Mouse (Mus musculus): ENCODE results near the gene Cd300a. TPM values are rescaled to one million over a fixed set of nuclear protein-coding genes. Genes with fewer than 3 reads are reported as not detected.

Cd300a gene
- polyA plus RNA-seq, 1 experiment from 2014 or later: 6.2 TPM

DNA sequence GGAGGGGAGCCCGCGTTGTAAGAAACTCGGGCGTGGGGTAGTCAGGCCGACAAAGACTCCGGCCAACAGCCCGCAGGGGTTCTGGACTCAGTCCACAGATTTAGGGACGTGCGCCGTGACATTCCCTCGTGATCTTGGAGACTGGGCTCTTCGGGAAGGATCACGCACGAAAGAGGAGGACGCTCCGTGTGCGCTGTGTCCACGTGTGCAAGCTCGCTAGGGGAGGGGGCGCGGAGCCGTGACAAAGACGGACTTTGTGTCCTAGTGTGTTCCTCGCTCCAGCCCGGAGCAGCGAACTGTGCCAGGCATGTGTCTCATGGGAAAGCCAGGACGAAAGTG is 38.6 kb upstream of the Cd300a start:
- Histone ChIP-seq H3K9ac (ENCODE audit: low read depth, low read length) (peak overlapping the region; percentile 63), H3K27me3 (ENCODE audit: control insufficient read depth, insufficient read depth, low read depth, low read length) (peaks cover 45% of the 10 kb centered on the region), H3K4me1 (ENCODE audit: control insufficient read depth, low read depth, low read length) (peaks cover 3% of the 10 kb centered on the region), H3K4me2 (ENCODE audit: low read depth, low read length) (peak overlapping the region; percentile 64), H3K9me3 (replicated peaks; ENCODE audit: control insufficient read depth, low read length) (no peaks in the 10 kb centered on the region), H3K36me3 (ENCODE audit: control insufficient read depth, insufficient read depth) (no peaks in the 10 kb centered on the region), H3K4me3 (ENCODE audit: low read depth, low read length) (peak overlapping the region; percentile 60), H3K27ac (ENCODE audit: low read length) (peak overlapping the region; percentile 83)
- ATAC-seq (ENCODE audit: low read depth): peak; percentile 42
- WGBS (ENCODE audit: insufficient replicate concordance): 1% methylated on average over 27 of the region's 27 CpGs

DNA sequence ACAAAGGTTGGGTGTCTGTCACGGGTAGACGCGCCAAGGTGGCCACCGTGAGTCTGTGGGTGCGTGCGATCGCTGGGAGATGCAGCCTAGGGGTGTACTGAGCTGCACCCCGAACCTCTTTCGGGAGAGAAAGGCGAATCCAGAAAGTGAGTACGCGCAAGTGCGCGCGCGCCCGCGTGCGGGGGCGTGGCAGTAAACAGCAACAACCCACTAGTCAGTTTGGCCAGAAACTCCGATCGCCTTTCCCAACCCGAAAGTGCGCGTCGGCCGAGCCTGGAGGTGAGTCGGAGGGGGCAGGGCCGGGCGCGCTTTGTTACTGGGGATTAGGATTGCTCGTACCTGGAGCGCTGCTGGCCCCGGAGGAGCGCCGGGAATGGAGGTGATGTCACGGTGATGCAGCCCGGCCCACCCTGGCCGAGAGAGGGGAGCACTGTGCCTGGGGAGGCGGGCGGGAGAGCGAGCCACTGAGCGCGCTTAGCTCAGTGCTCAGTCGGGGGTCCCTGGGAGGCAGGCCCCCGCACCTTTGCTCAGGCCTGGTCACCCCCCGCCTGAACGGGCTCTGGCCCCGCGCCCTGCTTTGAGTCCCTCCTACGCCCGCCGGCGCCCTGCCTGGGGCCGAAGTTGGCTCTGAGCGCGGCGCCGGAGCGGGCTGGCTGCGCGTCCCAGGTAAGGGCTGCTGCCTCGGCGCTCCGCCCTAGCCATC is 38.1 kb upstream of the Cd300a start:
- peak overlapping the region; percentile 83 for H3K27ac ChIP-seq (ENCODE audit: low read length)
- under 1% methylated on average over 63 of the region's 65 CpGs for WGBS (ENCODE audit: insufficient replicate concordance)
- peaks cover 3% of the 10 kb centered on the region for H3K4me1 ChIP-seq (ENCODE audit: control insufficient read depth, low read depth, low read length)
- no peaks in the 10 kb centered on the region for H3K9me3 ChIP-seq (replicated peaks; ENCODE audit: control insufficient read depth, low read length)
- no peaks in the 10 kb centered on the region for H3K36me3 ChIP-seq (ENCODE audit: control insufficient read depth, insufficient read depth)
- H3K4me2 ChIP-seq (ENCODE audit: low read depth, low read length): peak overlapping the region; percentile 64
- peak overlapping the region; percentile 63 for H3K9ac ChIP-seq (ENCODE audit: low read depth, low read length)
- peaks cover 45% of the 10 kb centered on the region for H3K27me3 ChIP-seq (ENCODE audit: control insufficient read depth, insufficient read depth, low read depth, low read length)
- peak overlapping the region; percentile 60 for H3K4me3 ChIP-seq (ENCODE audit: low read depth, low read length)
- ATAC-seq (ENCODE audit: low read depth): peak; percentile 58

DNA sequence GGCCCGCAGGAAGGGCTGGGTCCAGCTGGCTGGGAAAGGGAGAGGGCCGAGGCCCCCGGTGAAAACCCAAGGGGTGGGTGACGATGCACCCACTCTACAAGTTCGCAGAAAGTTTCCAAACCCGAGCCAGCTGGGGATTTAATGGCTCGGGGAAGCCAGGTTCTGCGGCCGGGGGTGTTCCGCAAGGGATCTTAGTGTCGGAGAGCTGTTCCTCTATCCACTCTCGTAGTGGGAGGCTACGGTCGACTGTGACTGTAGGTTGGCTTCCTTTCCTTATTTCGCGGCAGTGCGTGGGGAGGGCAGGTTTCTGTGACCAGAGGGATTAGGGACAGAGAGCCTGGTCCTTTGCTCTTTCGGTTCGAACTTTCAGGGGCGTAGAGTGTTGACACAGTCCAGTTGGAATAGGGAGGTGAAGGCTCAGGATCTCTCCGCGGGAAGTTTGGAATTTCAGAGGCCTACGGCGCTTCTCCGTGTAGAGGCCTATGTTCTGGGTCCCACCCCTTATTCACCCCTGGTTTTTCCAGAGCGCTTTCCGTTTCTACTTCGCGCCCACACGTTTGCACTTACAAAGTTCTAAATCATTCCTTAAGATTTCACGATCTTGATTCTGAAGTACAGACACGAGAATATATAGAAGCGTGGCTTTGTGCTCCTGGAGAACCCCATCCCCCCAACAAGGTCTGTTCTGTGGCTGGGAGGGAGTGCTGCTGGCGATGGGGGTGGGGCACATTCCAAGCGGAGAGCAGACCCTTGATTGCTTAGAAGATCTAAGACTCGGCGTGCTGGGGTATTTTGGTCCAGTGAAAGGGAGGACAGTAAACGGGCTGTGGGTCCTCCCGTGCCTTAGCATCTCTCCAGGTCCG is 37.3 kb upstream of the Cd300a start:
- Histone ChIP-seq H3K27me3 (ENCODE audit: control insufficient read depth, insufficient read depth, low read depth, low read length) (peaks cover 45% of the 10 kb centered on the region), H3K4me1 (ENCODE audit: control insufficient read depth, low read depth, low read length) (peaks cover 3% of the 10 kb centered on the region), H3K36me3 (ENCODE audit: control insufficient read depth, insufficient read depth) (no peaks in the 10 kb centered on the region), H3K4me3 (ENCODE audit: low read depth, low read length) (peak overlapping the region; percentile 60), H3K27ac (ENCODE audit: low read length) (peak overlapping the region; percentile 83), H3K4me2 (ENCODE audit: low read depth, low read length) (peak overlapping the region; percentile 64), H3K9ac (ENCODE audit: low read depth, low read length) (peak overlapping the region; percentile 63), H3K9me3 (replicated peaks; ENCODE audit: control insufficient read depth, low read length) (no peaks in the 10 kb centered on the region)
- no peak for ATAC-seq (ENCODE audit: low read depth)
- 2% methylated on average over 40 of the region's 40 CpGs for WGBS (ENCODE audit: insufficient replicate concordance)

DNA sequence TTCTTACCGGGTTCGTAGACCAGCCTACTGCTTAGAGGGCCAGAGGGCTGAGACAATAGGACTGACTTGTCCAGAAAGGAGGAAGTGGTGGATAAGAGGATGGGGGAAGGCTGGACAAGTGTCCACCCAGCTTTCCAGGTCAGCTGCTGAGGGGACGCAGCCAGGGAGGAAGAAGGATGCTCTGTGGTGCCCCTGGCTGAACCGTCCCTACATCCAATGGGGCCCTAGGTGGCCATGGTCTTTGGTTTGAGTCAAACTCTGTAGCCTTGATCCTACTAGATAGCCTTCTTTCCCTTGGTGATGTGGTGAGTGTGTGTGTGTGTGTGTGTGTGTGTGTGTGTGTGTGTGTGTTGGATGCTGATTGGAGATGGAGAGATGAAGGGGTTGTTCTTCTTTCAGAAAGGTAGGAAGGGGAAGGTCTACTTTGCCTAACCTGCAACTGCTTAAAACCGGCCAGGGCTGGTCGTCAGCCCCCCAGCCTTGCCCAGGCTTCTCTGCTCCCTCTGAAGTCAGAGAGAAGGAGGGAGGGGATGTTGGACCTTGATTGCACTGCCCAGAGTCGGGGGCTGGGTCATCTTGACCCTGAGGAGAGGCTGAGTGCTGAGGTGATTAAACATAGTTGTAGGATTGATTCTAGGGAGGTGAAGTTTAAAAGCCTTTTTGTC is 36.5 kb upstream of the Cd300a start:
- ATAC-seq (ENCODE audit: low read depth): no peak
- Histone ChIP-seq H3K9ac (ENCODE audit: low read depth, low read length) (peak overlapping the region; percentile 28; the same call in 1 of the 2 replicates), H3K27ac (ENCODE audit: low read length) (no peak overlapping the region), H3K4me1 (ENCODE audit: control insufficient read depth, low read depth, low read length) (peaks cover 3% of the 10 kb centered on the region), H3K9me3 (replicated peaks; ENCODE audit: control insufficient read depth, low read length) (no peaks in the 10 kb centered on the region), H3K36me3 (ENCODE audit: control insufficient read depth, insufficient read depth) (no peaks in the 10 kb centered on the region), H3K27me3 (ENCODE audit: control insufficient read depth, insufficient read depth, low read depth, low read length) (peaks cover 45% of the 10 kb centered on the region), H3K4me2 (ENCODE audit: low read depth, low read length) (peak overlapping the region; percentile 64), H3K4me3 (ENCODE audit: low read depth, low read length) (peak overlapping the region; percentile 60)
- WGBS (ENCODE audit: insufficient replicate concordance): 18% methylated on average over 7 of the region's 7 CpGs

DNA sequence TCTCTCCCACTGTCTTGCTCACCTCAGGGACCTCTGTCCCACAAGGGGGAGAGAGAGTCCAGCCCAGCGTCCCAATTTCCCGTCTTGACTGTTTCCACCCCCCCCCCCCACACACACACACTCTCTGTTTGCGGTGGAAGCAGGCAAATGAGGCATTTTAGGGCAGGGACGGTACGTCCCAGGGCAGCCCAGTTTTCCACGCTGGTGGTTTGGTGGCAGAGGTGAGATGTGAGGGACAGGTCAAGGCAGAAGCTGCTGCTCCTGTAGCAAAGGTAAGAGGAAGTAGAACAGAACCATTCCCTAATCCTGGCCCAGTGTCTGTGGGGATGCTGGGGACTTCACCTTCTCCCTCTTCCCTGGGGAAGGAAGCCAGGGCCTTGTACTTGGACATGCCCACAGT is 35.3 kb upstream of the Cd300a start:
- peaks cover 42% of the 10 kb centered on the region for H3K27me3 ChIP-seq (ENCODE audit: control insufficient read depth, insufficient read depth, low read depth, low read length)
- ATAC-seq (ENCODE audit: low read depth): no peak
- no peaks in the 10 kb centered on the region for H3K9me3 ChIP-seq (replicated peaks; ENCODE audit: control insufficient read depth, low read length)
- H3K9ac ChIP-seq (ENCODE audit: low read depth, low read length): no peak overlapping the region
- no peaks in the 10 kb centered on the region for H3K36me3 ChIP-seq (ENCODE audit: control insufficient read depth, insufficient read depth)
- WGBS (ENCODE audit: insufficient replicate concordance): 59% methylated on average over 6 of the region's 6 CpGs
- H3K4me2 ChIP-seq (ENCODE audit: low read depth, low read length): no peak overlapping the region
- H3K27ac ChIP-seq (ENCODE audit: low read length): no peak overlapping the region
- no peak overlapping the region for H3K4me3 ChIP-seq (ENCODE audit: low read depth, low read length)
- peaks cover 3% of the 10 kb centered on the region for H3K4me1 ChIP-seq (ENCODE audit: control insufficient read depth, low read depth, low read length)

DNA sequence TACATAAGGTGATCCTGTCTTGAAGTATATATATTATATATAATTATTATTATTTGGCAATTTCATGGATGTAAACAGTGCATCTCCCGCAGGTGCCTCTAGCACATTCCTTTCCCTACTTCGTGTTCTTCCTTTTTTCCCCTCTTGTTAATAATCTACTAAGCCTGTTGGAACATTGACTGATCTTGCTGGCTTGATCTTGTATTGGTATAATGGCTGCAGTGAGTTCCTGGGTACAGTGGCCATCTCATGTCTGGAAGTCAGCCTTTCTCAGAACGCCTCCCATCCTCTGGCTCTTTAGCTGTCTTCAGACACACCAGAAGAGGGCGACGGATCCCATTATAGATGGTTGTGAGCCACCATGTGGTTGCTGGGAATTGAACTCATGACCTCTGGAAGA is 33.7 kb upstream of the Cd300a start:
- H3K4me3 ChIP-seq (ENCODE audit: low read depth, low read length): no peak overlapping the region
- 69% methylated on average over 5 of the region's 5 CpGs for WGBS (ENCODE audit: insufficient replicate concordance)
- H3K27me3 ChIP-seq (ENCODE audit: control insufficient read depth, insufficient read depth, low read depth, low read length): peaks cover 26% of the 10 kb centered on the region
- ATAC-seq (ENCODE audit: low read depth): no peak
- no peaks in the 10 kb centered on the region for H3K9me3 ChIP-seq (replicated peaks; ENCODE audit: control insufficient read depth, low read length)
- H3K36me3 ChIP-seq (ENCODE audit: control insufficient read depth, insufficient read depth): no peaks in the 10 kb centered on the region
- H3K4me2 ChIP-seq (ENCODE audit: low read depth, low read length): no peak overlapping the region
- H3K27ac ChIP-seq (ENCODE audit: low read length): no peak overlapping the region
- H3K4me1 ChIP-seq (ENCODE audit: control insufficient read depth, low read depth, low read length): no peaks in the 10 kb centered on the region; the same call in none of the 2 replicates
- H3K9ac ChIP-seq (ENCODE audit: low read depth, low read length): no peak overlapping the region

DNA sequence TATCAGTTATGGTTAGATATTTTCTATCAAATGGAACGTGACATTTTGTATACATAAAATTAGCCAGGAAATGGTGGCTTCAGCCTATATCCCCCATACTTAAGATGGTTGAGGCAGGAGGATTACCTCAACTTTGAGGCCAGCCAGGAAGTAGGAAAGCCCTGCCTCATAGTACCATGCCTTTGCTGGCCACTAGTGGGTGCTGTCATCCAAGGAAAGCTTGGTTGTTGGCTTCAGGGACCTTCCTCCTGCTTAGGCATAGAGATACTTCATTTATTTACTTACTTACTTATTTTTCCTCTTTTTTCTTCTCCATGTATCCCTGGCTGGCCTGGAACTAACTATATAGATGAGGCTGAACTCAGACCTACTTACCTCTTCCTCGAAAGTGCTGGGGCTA is 31.2 kb upstream of the Cd300a start:
- no peak overlapping the region for H3K4me2 ChIP-seq (ENCODE audit: low read depth, low read length)
- no peaks in the 10 kb centered on the region; the same call in 1 of the 2 replicates for H3K4me1 ChIP-seq (ENCODE audit: control insufficient read depth, low read depth, low read length)
- peaks cover 1% of the 10 kb centered on the region for H3K27me3 ChIP-seq (ENCODE audit: control insufficient read depth, insufficient read depth, low read depth, low read length)

DNA sequence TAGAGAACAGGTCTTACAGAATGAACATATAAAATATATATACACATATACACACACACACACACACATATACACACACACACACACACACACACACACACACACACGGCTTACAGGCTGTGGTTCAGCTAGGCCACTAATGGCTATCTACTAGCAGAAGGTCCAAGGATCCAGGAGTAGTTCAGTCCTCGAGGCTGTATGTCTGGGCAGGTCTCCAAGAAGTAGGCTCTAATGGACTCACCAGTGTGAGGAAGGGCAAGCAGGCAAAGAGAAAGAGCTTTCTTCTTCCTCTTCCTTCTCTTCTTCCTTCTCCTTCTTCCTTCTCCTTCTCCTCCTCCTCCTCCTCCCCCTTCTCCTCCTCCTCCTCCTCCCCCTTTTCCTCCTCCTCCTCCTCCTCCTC is 28.8 kb upstream of the Cd300a start:
- H3K4me2 ChIP-seq (ENCODE audit: low read depth, low read length): no peak overlapping the region
- H3K9me3 ChIP-seq (replicated peaks; ENCODE audit: control insufficient read depth, low read length): no peaks in the 10 kb centered on the region
- no peaks in the 10 kb centered on the region for H3K36me3 ChIP-seq (ENCODE audit: control insufficient read depth, insufficient read depth)
- H3K27ac ChIP-seq (ENCODE audit: low read length): no peak overlapping the region
- ATAC-seq (ENCODE audit: low read depth): no peak
- no peaks in the 10 kb centered on the region for H3K27me3 ChIP-seq (ENCODE audit: control insufficient read depth, insufficient read depth, low read depth, low read length)
- no peak overlapping the region for H3K9ac ChIP-seq (ENCODE audit: low read depth, low read length)
- H3K4me1 ChIP-seq (ENCODE audit: control insufficient read depth, low read depth, low read length): peaks cover 3% of the 10 kb centered on the region; the same call in 1 of the 2 replicates
- 48% methylated on average over 2 of the region's 2 CpGs for WGBS (ENCODE audit: insufficient replicate concordance)
- H3K4me3 ChIP-seq (ENCODE audit: low read depth, low read length): no peak overlapping the region

More for the DNA sequence above, 31.2 kb upstream of the Cd300a start:
- H3K9ac ChIP-seq (ENCODE audit: low read depth, low read length): no peak overlapping the region
- H3K4me3 ChIP-seq (ENCODE audit: low read depth, low read length): no peak overlapping the region
- WGBS (ENCODE audit: insufficient replicate concordance): 66% methylated on average over 2 of the region's 2 CpGs
- H3K27ac ChIP-seq (ENCODE audit: low read length): no peak overlapping the region
- H3K36me3 ChIP-seq (ENCODE audit: control insufficient read depth, insufficient read depth): no peaks in the 10 kb centered on the region
- ATAC-seq (ENCODE audit: low read depth): no peak
- no peaks in the 10 kb centered on the region for H3K9me3 ChIP-seq (replicated peaks; ENCODE audit: control insufficient read depth, low read length)
